Mouse (Mus musculus): ENCODE results near the gene Pphln1.

The Pphln1 gene

DNA sequence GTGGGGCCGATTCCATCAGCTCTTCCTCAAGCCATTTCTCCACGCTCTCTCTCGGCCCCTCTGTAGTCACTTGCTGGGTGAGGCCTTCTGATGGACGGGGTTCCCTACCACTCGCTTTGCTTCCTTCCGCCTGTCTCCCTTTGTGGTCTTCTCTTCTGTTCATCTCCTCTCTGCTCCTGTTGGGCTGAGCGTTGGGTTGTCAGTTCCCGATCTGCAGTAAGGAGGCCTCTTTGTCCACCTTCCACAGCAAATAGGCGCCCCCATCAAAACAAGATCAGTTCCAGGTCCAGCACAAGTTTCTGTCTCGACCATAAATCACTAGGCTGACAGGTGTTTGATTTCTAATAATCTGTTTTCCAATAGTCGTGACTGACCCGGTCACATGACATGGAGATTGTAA, 37.8 kb downstream of the Pphln1 start:
- DNase-seq: no peak

DNA sequence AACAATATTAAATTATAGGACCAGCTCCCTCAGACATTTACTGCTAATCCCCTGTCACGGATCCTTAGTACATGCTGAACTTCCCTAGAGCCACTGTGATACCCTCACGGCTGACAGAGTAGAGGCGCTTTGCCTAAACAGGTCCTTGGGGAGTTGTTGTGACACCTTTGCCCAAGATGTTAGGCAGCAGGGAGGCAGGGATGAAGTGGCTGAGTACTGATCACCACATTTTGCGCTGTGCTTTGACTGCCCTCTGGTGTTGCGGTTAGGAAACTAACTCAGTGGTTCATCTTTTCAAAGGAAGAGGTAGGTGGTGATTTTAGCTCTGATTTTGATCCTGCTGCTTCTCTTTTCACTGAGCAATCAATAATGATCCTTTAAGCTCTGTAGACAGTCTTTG, 40.5 kb downstream of the Pphln1 start:
- DNase-seq: peak; percentile 55

DNA sequence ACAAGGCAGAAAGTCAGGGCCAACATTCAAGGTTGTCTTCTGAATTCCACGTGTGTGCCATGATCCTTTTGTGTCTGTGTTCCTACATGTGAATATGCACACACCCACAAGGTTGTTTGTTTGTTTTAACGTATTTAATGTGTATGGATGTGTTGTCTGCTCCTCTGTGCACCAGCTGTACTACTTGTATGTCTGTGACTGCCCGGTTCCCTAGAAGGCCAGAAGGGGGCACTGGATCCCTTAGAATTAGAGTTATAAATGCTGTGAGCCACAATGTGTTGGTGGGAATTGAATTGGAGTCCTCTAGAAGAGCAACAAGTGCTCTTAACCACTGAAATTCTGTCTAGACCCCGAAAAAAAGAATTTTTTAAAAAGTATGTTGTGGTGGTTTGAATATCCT, 44.1 kb downstream of the Pphln1 start:
- no peak for DNase-seq

DNA sequence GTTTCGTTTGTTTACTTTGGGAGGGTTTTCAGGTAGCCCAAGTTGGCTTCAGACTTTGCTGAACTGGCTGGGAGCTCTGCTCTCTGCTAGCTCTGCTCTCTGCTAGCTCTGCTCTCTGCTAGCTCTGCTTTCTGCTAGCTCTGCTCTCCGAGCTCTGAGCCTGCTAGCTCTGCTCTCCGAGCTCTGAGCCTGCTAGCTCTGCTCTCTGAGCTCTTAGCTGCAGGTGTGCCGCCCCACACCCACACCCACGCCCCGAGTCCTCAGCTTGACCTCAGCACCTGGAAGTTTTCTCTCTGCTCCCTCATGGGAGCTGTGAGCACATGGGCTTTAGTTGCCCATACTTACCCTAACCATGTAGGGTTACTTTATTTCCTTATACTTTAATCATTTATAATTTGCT, 45.5 kb downstream of the Pphln1 start:
- no peak for DNase-seq

DNA sequence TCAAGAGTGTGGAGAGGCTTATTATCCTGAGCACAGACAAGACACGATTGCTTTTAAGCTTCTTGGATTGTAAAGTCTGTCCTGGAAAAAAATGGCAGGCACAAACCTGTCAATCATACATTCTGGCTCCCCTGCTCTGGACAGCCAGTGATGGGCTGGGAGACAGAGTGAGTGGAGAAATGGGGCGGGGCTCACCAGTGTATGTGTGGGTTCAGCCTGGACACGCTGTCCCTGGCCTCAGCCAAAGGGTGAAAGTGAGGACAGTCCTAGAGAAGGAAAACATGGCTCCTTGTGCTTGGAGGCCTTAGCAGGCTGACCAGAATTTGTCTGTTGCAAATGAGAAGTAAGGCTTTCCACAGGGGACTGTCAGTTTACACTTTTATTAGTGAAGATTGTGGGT, 50.7 kb downstream of the Pphln1 start:
- DNase-seq: no peak

DNA sequence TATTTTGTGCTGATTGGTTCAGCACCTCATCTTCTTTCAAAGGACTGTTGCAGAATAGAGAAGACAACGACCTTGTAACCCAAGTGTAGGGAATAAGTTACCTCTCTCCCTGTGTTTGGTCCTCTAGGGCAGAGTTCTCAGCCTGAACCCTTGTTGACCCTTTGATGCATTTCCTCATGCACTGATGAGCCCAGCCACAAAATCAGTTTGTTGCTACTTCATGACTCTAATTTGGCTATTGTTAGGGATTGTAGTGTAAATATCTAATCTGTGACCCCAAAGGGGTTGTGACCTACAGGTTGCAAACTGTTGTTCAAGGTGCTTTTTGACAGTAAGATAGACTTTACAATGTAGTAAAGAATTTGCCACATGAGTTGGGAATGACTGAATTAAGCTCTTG, 55.1 kb downstream of the Pphln1 start:
- no peak for DNase-seq

DNA sequence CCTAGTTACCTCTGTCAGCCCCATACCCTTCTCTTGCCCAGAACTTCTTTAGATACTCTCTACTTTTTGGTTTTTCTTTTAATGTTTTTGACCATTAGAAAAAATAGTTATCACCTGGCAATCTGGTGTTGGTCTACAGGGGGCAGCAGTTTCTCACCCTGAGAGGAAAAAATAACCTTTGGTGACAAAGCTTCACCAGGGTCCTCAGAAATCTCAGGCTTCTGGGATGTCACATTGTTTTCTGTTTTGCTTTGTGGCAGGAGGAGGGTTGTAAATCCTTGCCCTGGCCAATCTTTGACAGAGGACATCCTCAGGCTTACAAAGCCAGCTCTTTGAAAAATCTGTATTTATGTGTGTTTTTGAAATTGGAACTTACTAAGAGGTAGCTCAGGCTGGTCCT, 57.9 kb downstream of the Pphln1 start:
- no peak for DNase-seq

DNA sequence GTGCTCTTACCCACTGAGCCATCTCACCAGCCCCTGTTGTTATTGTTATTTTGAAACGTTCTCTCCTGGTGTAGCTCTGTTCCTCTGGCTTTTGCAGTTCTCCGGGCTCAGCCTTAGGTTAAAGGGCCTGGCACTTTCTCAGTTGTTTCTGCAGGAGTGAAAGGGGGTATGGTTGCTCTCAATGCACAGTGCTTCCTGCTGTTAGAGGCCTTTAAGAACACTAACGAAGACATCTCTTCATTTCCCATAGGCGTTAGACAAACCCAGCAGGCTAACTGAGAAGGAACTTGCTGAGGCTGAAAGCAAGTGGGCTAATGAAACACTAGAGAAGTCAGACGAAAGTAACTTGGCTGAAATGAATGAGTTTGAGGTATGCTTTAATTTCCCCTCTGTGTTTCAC, 61.3 kb downstream of the Pphln1 start:
- DNase-seq: no peak

DNA sequence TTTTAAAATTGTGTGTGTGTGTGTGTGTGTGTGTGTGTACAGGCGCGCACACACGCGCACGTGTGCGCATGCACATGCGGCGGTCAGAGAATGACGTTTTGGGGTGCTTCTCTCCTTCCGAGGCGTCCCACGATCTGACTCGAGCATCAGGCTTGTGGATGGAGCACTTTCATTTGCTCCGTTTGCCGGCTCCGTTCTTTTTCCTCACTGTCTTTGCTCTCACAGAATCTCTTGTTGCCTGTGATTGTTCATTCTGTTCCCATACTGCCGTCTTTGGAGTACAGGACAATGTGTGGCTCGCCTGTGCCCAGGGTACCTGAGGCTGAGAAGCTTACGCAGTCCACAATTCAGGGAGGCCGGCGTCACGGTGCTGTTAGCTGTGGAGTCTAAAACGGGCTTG, 62.9 kb downstream of the Pphln1 start:
- DNase-seq: no peak

DNA sequence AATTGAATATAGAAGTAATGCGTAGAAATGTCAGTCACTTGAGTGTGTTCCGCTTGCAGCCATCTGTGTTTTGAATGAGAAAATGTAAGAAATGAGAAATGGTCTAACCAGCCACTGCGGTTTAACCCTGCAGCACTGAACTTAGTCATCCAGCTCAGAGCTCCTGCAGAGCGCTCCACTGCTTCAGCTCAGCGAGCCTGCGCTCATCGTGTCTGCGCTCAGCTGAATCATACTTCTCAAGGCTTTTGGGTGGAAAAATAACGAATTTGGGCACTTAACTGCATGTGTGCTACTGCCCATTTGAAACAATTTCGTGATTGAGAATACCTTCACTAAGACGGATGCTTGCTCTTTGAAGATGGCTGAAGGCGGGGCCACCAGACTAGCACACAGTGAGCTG, 73.5 kb downstream of the Pphln1 start:
- no peak for DNase-seq

DNA sequence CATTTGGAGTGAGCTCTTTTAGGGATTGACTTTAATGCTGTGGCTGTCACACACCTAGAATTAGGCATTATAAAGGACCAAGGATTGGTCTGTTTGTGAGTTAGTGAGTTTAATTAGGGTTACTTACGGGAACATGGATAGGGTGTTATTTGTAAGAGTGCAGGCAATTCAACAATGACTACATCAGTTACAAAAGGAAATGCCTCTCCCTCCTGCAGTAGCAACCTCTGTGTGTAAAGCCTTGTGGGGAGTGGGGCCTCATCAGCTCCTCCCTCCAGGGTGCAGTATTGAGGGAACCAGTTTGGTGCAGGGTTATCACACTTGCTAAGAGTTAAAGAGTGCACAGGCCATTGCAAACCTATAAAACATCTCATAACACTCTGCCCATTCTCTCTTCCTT, 73.9 kb downstream of the Pphln1 start:
- no peak for DNase-seq

DNA sequence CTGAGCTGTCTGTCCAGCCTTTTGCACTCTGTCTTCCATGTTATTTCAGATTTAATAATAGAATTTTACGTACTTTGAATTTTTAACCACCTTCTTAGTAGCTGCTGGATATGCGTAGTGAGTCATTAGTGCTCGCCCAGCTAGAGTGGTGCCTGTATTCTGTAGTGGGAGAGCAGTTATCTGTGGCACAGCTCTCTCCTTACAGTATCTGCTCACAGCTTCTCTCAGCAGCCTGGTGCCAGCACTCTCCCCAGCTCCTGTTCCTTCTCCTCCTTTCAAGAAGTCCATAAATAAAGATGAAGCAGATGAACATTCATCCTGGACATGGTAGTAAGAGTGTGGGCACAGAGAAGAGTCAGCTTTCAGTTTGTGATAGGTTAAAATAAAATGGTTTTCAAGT, 76.1 kb downstream of the Pphln1 start:
- DNase-seq: no peak

DNA sequence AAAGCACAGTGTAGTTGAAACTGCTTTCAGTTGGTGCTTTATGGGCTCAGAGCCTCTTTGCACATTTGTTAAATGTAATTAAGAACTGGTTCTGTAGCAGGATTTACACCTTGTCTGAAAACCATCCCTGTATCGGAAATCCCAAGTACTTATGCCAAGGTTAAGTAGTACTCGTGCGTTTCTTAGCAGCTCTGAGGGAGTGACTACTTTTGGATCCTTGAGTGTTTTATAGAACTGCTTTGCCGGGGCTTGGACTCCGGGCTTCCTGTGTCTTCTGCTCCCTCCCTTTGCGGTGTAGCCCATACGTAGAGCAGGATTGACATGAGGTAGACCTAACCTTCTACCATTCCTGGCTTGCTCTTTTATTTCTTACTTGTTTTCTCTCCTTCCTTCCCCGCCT, 77.5 kb downstream of the Pphln1 start:
- DNase-seq: no peak

DNA sequence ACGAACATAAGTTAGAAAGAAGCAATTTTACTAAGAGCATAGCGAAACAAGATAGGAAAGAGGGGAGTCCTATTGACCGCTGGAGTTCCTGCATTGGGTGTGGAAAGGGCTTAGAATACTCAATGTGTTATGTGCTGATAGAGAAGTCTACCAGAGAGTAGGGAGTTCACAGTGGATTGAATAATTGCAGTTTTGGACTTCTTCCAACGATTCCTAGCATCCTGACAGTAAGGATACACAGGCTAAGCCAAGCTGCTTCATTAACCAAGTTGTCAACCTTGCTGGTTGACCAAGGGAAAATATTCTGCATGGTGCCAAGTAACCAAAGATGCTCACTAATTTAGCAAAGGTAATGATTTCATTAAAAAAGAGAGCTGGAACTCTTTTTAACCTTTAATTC, 79.6 kb downstream of the Pphln1 start:
- DNase-seq: no peak

DNA sequence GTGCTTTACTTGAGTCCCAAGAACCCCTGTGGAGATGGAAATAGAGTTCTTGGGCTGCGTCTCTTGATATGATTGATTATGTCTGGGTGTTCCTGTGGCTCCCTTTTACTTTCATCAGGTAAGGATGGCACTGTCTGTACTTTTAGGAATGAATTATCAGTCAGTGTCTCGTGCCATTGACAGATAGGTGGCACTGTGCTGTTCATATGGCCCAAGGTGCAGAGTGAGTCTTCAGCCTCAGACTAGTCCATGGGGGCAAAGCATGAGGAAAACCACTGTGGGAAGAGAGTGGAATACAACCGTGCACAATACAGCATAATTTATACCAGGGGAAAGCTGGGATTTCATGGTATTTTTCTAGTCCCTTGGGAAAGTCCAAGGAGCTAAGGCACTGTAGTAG, 80.5 kb downstream of the Pphln1 start:
- DNase-seq: no peak

DNA sequence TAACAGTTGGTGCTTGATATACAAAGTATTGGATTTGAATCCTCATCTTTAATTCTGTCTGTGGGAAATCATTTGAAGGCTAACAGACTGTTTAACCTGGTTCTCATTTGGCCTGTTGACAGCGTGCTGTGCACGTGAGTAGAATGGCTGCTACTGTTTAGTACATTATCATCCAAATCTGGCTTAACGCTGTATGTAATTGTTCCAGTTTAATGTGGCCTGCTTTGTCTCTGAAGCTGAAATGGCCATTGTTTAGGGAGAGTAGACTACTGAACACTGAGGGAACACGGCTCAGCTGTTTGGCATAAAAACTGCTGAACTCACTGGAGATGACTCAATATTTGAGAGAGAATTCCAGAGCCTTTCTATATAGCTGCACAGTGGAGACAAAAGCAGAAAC, 81.3 kb downstream of the Pphln1 start:
- DNase-seq: no peak

DNA sequence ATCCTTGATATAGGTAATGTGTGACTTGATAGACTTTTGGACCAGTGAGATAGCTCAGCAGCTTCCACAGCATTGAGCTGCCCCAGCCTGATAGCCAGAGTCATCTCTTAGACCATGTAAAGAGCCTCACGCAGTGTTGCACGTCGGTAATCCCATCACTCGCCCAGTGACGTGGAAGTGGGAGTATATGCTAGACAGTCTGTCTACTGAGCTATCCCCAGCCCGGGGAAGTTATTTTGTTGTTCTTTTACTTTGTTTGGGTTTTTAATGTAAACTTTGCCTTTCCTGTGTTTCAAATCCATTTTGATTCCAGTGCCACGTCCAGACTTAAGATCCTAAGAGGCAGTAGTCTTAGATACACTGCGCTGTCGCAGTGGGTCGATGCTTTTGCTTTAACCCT, 83.0 kb downstream of the Pphln1 start:
- no peak for DNase-seq

DNA sequence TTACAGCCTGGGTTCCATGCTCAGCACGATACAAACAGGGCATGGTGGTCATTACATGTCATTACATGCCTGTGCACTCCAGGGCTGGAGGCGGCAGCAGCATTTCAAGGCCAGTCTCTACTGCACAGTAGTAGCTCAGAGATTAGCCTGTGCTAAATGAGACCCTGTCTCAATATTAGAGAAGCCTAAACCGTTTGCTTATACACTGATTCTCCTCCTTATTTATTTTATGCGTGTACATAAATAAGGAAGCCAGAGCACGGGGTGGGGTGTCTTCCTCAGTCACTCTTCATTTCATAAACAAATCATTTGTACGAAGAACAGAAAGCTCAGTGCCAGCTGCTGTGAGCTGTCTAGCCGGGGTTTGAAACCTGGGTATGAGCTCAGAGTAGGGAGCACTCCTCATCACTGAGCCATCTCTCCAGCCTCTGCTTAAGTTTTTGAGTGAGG, 86.1 kb downstream of the Pphln1 start:
- no peak for DNase-seq

DNA sequence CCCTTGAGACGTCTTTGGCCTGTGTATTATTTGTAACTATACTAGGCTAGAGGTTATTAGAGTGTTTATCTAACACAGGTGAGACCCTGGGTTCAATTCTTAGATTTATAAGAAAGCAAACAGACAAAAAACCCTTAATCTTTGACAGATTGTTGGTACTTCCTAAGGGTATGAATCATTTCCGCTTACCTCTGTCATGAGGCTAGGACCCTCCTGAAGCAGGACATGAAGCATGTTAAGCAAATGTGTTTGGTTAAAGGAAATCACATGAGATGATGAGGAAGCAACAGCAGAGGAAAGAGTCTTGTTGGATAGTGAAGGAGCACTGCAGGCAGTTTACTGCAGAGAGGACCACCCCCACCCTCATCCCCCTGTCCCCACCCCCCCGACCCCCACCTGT, 87.1 kb downstream of the Pphln1 start:
- DNase-seq: no peak

DNA sequence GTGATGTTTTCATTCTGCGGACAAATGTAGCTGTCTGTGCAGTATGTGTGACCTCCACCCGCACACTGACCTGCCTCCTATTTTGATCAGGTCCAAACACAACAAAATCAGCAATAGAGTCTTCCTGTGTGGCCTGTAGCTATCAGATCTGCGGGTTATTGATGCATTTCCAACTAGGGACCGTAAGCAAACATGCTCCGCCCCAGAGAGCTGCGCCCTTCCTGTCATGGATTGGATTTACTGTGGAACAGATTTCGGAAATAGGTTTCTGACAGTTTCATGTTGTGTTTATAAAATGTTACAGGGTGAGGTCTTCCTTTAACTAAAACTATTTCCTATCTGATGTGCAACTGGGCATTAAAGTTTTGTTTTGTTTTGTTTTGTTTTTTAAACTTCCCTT, 87.9 kb downstream of the Pphln1 start:
- no peak for DNase-seq

DNA sequence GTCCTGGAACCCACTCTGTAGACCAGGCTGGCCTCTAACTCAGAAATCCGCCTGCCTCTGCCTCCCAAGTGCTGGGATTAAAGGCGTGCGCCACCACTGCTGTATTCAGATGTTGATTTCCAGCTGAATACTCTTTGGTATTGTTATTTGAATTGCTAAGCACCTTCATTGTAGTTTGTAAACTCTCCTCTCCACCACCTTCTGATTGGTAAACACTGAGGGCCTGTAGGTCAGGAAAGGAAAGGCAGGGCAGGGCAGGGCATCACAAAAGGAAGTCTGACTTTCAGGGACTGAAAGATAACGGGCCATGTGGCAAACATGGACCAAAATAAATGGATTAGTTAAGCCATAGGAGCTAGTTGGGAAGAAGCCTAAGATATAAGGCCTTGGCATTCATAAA, 91.4 kb downstream of the Pphln1 start:
- DNase-seq: no peak

DNA sequence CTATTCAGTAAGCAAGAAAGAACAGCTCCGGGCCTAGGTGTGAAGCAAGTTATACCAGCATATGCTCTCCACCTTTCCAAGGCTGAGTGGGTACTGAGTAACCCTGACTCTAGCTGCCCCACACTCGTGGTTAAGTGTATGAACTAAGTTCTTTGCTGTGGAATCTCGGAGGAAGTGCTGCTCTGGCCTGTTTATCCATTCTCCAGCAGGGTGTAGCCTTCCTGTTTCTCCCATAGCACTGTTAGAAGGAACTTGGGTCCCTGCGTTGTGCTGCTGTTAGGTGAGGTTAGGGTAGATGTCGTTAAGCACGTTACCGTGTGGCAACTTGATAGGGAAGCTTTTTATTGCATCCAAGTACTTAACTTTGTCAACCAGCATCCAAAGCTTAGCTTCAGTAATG, 96.5 kb downstream of the Pphln1 start:
- no peak for DNase-seq

DNA sequence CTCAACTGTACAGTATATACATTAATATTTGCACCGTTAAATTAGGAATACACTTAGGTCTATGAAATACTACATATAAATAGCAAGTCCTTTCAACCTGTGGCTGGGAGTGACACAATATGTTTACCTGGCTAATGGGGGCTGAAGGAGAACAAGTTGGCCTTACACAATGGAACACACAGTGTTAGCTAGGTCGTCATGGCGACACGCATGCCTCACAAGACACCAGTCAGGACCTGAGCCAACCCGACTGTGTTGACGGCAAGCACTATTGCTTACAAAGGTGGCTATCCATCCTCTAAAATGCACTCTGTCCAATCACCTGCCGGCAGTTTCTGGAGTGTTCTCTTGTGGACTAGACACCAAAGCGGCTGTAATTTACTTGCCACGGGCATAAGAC, 101.7 kb downstream of the Pphln1 start:
- no peak for DNase-seq

DNA sequence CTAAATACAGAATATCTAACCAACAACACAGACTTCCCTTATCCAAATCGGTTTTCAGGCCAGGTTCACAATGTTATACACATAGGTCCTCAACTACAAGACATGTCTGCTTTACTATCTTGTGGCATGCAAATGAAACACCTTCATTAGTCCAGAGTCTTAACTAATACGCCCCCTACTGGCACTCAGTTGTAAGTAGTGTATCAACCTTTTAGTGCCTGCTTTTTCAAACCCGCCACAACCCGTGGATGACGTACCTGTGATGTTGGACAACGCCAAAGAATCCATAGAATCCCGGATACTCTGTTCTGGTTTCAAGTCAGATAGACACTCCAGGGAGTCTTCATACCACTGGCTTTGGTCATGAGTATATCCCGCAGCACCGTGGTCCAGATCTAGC, 104.6 kb downstream of the Pphln1 start:
- DNase-seq: no peak

DNA sequence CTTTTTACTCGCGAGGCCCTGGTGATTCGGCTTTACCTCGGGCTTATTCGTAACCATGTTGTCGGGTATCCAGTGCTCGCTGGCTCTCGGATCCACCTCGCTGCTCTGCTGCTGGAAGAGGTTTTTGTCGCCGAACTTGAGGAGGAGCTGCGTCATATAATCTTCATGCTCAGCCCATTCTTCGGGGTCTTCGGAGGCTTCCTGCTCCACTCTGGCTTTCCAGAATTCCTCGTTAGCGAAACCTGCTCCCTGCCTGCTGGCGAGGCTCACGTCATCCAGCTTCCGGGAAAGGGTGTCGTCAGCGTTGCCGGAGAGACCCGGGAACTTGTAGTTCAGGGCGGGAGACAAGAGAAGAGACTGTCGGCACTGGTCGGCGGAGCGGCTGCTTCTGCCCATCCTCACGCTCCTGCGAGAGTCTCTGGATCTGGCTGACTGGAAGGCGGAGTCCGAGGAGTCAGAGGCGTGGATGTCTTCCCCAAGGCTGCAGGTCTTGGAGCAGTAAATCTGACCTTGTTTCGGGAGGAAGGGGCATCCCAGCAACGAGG, 105.1 kb downstream of the Pphln1 start:
- DNase-seq: no peak

DNA sequence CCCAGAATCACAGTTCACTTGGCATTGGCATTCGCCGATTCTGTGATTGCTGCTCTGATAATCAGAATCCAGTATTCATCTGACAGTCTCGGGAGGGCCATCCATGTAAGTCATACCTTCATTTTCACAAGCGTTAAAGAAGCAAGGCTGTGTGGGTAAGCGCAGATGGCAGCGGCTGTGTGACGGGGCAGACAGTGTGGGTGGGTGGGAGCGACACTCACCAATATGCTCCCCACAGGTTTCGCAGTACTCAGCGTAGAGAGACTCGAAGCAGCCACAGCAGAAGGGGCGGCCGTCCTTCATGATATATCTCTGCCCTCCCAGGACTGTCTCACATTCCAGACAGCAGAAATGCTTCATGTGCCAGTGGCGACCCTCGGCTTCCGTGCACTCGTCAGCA, 106.7 kb downstream of the Pphln1 start:
- no peak for DNase-seq

All from right cerebral cortex, postnatal 14 days (tissue).